Mouse (Mus musculus) lung, postnatal 25 days (tissue): ENCODE results near the gene Hif3a.

Source experiments
- DNase-seq: peaks from one replicate; pipeline ENCODE4 v3.0.0; 2022; ENCODE audit warnings: low spot score

Hif3a gene

DNA sequence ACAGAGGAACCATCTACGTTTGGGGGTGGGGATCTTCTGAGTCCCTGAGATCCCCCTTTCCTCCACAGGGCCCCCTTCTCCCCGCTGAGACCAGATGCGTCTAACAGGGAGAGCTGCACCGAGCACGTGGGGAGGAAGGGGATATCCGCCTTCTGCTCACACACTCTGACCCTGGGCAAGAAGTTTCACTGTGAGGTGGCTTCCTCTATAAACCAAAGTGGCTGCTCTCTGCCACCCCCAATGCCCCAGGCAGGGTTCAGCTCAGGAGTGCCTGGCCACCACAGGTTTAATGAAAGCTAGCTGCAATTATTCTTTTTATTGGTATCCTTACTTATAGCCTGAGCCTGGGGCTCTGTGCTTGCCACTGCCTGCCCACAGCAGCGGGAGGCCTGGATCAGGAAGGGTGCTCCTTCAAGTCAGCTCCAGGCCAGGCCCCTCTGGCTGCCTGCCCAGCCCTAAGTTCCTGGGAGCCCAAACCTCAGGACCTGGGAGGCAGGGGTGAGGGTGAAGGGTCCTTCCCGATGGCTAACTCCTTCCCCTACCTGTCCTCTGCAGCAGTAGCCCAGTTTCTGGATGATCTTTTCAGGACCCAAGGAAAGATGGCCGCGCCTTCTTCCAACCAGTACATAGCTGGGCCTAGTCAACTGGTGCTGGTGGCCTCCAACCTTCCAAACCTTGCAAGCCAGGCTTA lies 37.3 kb downstream of the Hif3a start:
- no peak for DNase-seq

DNA sequence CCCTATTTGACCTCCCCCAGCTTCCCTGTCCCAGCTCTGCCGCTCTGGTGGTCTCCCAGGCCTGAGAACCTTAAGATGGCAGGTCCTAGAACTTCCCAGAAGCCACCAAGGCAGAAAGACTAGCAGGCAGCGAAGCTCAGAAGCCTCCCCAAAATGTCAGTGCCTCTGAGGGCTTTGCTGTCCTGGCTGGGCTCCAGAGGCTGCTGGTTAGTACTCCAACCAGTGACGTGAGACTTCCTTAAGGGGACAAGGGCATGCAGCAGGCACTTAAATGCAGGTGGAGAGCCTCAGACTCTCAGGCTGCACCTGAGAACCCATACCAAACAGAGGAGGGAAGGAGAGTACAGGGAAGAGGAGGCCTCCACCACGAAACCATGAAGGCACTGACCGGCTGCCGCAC lies 38.1 kb downstream of the Hif3a start:
- DNase-seq = peak; percentile 72

DNA sequence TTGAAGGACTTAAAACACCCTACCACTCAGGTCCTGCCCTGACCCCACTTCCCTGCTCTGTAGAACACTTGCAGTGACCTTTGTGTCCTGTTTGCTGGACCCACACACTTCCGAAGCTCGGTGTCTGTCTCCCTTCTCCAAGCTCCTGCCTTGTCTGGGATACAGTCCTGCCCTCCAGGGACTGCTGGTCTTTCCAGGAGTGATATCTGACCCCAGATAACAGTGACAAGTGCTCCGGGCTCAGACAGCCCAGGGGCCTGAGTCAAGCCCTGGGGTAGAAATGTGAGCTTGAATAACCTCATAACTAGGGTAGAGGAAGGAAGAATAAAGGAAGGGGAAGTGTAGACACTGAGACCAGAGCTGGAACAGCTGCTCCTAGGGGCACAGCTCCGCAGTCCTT lies 38.5 kb downstream of the Hif3a start:
- no peak for DNase-seq

DNA sequence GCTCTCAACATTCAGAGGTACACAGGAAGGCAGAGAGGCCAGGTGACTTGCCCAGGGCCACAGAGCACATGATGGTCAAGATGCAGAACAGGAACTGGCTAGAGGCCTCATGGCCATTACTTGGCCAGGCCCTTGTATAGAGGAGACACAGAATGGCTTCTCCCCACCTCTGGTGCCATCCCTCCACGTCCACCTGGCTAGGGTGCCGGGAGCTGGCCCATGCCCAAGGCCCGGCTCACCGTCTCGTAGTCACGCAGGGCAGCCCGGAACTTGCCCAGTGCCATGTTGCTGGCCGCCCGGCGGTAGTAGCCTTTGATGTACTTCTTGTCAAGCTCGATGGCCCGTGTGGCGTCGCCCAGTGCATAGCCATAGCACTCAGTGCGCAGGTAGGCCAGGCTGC lies 40.1 kb downstream of the Hif3a start:
- DNase-seq = no peak

DNA sequence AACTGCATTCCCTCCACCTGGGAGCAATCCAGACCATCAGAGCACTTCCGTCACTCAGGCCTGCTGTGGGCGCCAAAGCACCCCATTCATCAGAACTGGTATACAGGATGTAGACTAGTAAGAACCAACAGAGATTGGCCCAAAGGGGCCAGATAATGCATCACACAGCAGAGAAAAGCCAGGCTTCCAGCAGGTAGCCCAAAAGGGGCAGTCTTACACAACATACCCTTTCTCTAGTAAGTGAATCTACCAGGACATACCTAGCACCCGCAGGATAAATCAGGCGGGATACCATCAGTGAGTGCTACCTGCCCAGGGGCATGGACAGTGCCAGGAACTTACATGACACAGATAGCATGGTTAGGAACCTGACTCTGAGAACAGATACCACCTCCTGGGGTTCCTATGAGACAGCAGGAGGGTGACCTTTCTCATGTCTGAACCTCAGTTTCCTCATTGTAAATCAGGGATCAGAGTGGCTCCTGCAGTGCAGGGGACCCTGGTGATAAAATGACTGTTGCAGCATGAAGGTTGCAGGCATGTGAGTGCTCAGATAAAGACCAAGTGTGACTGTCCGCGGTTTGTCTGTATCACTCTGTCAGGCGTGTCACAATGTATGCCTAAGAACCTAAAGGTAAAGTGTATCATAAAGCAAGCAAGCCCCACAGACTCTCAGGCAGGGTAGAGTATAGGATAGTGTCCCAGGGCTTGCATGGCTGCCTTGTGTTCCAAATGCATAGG lies 42.6 kb downstream of the Hif3a start:
- DNase-seq = no peak

DNA sequence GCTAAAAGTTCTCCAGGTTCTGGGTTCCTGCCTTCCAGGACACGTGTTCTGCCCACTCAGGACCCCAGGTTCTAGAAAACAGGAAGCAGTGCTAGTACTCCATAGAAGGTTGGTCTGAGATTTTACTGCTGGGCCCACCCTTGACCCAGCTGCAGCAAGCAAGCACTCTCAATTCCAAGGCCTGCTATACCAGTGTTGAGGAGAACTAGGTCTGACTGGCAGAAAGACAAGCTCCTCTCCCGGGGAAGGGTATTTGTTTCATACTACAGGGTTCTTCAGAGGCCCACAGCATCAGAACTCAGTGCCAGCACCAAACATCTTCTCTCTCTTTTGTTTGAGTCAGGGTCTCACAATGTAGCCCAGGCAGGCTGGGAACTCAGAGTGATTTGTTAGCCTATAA lies 44.3 kb downstream of the Hif3a start:
- no peak for DNase-seq

DNA sequence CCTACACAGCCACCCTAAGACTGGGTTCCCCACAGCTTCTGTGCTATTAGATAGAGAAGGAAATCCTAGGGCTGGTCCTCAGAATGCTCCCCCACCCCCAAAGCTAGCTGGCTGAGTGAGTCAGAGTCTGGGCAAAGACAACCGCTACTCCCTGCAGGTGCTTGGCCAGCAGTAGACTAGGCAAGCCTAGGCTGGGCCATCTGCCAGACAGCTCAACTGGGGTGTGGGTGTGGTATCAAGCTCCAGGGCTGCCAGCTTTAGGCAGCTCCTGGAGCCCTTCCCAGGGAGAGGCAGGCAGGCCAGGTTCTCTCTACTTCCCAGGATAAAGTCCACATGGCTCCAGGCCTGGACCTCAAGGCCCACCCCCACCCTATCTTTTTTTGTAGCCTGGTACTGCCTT lies 45.2 kb downstream of the Hif3a start:
- DNase-seq = peak; percentile 89

DNA sequence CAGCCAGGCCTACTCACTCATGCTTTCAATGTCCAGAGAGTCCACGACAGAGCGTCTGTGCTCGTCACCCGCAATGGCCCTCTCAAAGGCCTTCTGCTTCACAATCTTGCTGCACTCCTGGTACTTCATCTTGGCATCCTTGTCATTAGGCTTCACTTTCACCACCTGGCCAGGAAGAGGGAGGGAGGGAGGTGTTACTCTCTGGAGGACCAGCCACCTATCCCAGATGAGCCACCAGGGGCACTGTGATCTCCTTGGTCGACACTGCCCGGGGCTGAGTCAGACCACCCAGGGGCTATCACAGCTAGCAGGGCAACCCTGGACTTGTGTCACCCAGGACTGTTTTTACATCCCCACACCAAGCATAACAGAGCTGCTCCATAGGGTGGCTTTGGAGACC lies 46.8 kb downstream of the Hif3a start:
- no peak for DNase-seq

DNA sequence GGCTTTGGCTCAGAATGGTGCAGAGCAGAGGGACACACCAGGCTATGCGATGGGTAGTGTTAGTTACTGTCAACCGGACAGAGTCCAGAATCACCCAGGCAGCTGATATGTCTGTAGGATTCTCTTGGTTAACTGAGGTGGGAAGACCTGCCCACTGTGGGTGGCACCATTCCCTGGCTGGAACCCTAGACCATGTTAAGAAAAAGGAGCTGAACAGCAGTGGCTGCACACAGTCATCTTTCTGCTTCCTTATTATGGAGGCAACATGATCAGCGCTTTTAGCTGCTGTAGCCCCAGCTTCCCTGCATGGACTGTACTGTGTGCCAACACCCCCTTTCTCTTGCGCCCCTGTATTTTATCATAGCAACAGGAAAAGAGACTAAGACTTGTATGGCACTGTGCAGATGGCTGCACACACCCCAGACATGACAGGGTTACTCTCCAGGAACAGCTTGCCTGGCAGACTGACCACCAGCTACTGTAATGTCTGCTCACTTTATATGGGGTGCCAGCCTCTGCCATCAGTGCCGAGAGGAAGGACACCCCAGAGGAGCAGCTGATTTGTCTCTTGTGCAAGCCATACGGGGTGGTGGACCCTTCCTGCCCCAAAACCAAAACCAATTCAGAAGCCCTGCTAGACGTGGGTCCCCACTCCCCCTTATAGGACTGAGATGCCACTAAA lies 50.2 kb downstream of the Hif3a start:
- no peak for DNase-seq

DNA sequence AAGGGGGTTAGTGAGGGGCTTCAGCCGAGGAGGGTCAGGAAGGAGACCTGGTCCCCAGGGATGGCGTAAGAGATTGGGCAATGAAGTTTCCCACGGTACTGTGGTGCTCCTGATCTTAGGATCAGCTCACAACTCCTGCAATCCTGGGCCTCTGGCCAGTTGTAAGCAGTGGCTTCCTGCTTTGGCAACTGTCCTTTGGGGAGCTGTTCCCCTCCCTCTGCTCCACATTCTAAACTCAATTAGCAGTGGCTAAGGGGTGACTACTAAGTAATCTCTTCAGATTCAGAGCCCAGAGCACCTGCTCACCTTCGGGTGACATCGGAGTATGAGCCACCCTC lies 52.2 kb downstream of the Hif3a start:
- no peak for DNase-seq

DNA sequence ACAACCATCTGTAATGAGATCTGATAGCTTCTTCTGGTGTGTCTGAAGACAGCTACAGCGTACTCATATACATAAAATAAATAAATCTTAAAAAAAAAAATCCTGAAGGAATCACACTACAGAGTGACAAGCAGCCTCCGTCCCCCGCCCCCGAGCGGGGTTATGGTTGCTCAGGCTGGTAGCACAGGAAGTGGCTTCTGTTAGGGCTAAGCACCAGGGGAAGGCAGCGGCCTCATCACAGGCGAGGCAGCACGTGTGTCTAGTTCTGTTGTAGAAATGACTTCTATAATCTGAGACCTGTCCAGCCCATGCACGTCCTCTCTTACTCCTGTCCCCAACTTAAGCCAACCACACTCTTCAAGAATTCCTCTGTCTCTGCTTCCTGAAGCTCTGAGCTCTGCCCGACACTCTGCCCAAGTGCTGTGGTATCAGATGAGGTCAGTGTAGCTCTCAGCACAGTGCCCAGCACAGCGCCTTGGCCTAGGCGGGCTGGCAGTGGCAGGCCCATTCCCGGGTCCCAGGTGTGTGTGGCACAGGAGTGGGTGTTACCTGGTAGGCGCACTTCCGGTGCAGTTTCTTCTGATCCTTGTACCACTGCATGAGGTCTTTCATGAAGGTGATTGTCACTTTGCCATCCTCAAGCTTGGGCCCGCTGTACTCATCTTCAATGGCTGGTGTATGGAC lies 52.8 kb downstream of the Hif3a start:
- no peak for DNase-seq

DNA sequence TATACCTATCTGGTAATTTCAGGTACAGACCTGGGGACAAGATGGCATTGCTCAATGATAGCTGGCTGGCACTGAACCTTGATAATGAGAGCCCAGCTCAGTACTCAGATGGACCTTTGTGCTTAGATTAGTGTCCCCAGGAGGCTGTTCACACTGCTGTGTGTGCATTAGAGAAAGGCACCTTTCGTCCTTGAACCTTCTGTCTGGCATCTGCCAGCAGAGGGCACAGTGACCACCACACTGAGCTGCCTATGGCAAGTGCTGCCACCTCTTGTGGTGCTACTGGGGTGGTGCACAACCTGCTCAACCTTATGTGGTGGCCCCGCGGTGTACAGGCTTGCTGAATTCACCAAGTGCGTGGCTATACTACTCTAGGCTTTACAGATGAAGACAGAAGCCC lies 54.9 kb downstream of the Hif3a start:
- DNase-seq = no peak

DNA sequence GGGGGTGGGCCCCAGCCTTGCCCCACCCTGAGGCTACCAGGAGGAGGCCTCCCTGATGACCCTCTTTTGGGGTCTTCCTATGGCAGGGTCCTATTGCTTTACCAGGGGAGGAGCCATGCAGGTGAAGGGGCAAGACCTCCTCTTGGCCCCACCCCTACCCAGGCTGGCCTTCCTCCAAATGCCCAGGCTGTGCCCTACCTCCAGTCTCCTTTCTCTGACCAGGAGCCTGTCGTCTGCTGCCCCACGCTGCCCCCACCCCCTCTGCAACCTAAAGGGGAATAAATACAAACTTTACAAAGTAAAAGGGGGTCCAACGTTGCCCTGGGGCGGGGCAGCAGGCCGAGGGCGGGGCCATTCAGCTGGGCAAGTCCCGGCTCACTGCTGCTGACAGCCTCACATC lies 57.5 kb downstream of the Hif3a start:
- DNase-seq = no peak

DNA sequence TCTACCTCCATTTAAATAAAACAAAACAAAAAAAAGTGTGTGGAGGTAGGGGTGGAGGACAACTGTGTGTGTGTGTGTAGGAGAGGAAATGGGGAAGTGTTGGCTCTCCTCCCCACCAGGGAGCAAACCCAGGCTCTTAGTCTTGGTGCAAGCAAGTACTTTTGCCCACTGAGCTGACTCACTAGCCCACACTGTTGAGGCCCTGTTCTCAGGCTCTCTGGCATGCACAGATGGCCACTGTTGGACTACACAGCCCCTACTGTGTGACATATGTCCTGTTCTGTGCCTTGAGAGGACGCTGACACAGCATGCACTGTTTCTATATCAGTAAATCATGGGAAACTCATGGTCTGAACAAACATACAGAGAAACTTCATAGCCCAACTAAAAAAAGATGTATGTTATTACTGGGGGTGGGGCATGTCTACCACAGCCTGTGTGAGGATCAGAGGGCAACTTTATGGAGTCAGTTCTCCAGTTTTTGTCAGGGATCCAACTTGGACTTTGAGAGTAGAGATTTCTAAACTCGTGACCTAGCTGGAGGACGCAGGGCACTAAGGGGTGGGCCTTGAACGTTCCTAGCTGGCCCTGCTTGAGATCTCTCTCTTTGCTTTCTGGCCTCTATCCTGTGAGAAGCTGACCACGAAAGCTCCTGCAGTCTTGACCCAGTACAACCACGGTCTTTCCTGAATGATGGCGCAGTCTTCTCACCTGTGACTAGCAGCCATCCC lies 58.8 kb downstream of the Hif3a start:
- no peak for DNase-seq

DNA sequence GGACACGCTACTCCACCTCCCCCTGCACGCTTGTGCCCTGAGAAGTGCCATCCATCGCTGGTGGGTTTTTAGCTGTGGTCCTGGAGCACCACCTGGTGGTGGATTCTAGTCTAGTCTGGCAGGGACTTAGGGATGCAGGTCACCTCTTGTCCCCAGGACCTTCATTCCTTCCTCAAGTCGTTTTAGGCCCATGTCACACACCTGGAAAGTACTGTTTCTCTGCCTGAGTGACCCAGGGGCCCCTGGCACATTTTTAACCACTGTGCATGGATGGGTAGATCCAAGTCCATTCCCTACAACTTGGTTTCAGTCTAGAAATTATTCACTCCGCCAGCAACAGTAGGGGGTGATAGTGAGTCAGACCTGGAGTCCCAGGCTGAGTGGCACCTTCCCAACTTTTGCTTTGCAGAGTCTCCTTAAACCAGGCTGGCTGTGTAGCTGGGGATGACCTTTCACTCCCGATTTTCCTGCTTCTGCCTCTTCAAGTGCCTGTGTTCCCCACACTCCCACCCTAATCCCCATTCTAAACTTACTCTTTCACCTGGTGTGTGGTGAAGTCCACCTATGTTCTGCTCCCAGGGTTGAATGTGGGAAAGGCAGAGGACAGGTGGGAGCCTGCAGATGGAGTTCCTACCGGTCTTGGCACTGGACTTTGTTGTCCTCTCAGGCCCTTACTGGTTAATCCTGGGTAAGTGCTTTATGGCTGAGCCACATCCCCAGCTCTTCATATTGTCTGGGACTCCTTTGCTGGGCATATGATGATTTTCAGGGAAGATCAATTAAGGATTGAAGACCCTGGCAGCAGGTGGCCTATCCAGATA lies 59.6 kb downstream of the Hif3a start:
- peak; percentile 78 for DNase-seq

DNA sequence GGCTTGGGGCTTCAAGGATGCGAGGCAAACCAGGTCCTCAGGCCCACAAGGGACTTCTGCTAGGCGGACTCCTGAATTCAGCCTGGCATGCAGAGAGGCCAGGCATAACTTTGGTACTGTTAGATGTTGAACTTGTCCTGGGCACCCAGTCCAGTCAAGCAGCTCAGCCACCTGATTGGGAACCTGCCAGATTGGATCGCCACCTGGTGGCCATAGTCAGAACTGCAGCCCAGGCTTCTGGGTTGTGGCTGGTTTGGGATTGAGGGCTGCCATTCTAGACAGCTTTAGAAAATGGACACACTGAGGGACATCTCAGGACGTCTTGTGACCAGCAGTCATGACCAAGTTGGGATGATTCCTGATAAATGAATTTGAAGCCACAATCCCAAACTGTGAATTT lies 62.6 kb downstream of the Hif3a start:
- peak; percentile 85 for DNase-seq

DNA sequence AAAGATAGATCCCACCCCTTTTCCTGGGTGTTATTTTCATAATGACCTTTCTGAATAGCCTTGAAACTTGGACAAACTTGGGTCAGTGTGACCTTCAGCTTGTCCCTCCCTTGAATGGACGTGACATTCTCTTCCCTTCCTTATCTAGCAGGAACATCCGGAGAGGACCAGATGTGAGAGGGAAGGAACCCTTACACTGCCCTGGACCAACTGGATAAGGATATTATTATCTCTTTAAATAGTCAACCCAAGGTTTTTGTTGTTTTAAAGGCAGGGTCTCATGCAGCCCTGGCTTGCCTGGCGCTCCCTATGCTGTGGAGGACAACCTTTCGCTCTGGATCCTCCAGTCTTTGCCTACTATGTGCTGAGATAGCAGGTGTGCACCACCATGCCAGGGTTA lies 63.0 kb downstream of the Hif3a start:
- no peak for DNase-seq

DNA sequence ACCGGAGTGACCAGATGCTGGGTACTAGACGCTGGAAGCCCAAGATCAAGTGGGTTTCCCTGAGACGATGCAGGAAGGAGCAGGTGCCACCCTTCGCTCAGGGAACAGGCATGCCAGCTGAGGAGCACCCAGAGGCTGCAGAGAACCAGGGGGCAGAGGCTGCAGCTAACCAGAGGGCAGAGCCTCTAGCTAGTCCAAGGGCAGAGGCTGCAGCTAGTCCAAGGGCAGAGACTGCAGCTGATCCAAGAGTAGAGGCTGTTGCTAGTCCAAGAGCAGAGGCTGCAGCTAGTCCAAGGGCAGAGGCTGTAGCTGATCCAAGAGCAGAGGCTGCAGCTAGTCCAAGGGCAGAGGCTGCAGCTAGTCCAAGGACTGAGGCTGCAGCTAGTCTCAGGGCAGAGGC lies 66.9 kb downstream of the Hif3a start:
- DNase-seq = no peak

DNA sequence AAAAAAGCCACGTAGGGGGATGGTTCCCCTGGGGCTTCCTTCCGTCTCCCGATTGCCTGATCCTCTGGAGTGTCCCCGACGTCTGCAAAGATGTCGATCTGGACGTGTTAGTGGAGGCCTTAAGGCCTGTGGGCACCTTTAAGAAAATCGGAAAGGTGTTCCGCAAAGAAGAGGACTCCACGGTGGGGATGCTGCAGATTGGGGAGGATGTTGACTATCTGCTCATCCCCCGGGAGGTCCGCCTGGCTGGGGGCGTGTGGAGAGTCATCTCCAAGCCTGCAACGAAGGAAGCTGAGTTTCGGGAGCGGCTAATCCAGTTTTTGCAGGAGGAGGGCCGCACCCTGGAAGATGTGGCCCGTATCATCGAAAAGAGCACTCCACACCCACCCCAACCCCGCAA lies 67.8 kb downstream of the Hif3a start:
- no peak for DNase-seq

DNA sequence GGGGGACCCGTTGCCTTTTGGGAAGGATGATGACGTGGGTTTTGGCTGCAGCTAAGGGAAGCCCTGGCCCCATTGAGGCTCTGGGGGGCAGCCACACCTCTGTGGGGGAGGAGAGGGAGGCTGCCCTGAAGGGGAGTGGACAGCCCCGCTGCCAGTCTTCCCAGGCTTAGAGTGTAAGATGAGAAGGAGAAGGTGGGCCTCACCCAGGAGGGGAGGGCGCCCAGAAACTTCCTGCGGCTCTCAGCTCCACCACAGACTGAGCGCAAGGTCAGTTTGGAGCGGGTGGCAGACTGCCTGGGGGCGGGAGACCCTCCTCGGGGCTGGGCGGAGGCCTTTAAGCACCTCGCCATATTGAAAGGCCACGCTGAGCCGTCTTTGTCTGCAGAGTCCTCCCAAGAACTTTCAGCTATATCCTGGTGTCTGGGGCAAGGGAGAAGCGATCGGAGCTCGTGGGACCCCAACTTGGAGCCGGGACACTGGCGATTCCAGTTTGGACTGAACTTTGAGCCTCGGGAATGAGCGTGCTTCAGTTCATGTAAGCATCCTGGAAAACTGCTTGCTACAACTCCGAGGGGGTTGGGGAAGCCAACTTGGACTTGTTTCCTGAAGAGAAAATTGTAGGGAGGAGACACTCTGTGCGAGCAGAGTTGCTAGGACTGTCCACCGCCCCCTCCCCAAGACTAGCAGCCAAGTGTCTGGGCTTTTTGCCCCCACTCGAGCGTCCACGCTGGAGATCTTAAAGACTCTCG lies 68.4 kb downstream of the Hif3a start:
- peak; percentile 79 for DNase-seq

DNA sequence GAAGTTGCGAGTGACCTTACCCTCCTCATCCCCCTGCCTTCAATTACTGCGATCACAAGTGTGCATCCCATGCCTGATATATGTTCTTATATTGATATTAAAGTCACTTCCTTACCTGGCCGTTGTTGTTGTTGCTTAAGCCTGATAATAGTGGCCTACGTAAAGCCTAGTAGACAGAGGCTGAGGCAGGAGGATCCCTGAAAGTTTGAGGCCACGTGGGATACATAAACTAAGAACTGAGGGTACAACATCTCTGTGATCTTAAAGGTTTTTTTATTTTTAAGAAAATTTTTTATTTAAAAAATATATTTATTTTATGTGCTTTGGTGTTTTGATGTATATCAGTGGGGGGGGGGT lies 69.8 kb downstream of the Hif3a start, which contains the start of gene Ccdc8:
Gene Ccdc8 (plus strand): TSS at position 258 of the 357 bp plus-strand sequence.
- DNase-seq = no peak
